In the genomic region with DNA sequence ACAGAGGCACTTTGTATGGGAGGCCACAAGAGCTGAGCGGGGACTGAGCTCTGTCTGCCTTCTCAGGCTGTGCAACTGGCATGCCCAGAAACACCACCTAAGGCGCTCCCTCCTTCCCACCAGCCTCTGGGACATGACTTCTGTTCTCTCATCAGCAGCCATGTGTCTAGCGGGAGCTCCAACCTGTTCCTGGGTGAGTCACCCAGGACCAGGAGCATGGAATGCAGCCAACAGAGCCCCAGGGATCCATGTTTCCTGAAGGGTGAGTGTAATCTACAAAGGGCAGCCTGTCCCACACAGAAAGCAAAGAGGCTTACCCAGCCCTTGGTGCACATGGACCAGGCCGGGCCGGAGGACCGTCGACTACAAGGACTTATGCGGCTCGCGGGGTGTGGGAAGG, we compare ENCODE assay signal across 25 mouse cellular contexts. TPM values are rescaled to one million over a fixed set of nuclear protein-coding genes. Genes with fewer than 3 reads are reported as not detected.
DNase-seq lines count a peak whose midpoint lies in the region; ATAC-seq lines count a peak whose summit lies in the region.
"Had no signal": no experiment of that assay in that cellular context is flagged by ENCODE, and none has a peak within 500 bp of the region (broad histone marks: within the 10 kb centered on the region; RNA-seq: fewer than 3 reads in every experiment).

No protein-coding gene starts in this region.

- H3K4me2 ChIP-seq in kidney, embryonic 15.5 days = no peak overlapping the region
- H3K4me2 ChIP-seq: embryonic facial prominence, embryonic 12.5 days; heart, embryonic 12.5 days; limb, embryonic 15.5 days; lung, embryonic 14.5 days; midbrain, embryonic 12.5 days; neural tube, embryonic 15.5 days had no signal

- H3K9ac ChIP-seq in kidney, embryonic 15.5 days = no peak overlapping the region
- H3K9ac ChIP-seq: embryonic facial prominence, embryonic 12.5 days; heart, embryonic 12.5 days; limb, embryonic 15.5 days; liver, embryonic 14.5 days; lung, embryonic 14.5 days; midbrain, embryonic 12.5 days; neural tube, embryonic 15.5 days had no signal

- peaks cover 11% of the 10 kb centered on the region for H3K4me1 ChIP-seq in kidney, embryonic 15.5 days

- no peaks in the 10 kb centered on the region for H3K9me3 ChIP-seq in kidney, embryonic 15.5 days (replicated peaks)
- H3K9me3 ChIP-seq: embryonic facial prominence, embryonic 12.5 days; heart, embryonic 12.5 days; hindbrain, embryonic 10.5 days; limb, embryonic 15.5 days; midbrain, embryonic 12.5 days; neural tube, embryonic 15.5 days had no signal

- ATAC-seq in kidney, embryonic 15.5 days (replicated peaks; ENCODE audit: low FRiP score) = no peak
- ATAC-seq: hindbrain, postnatal 0 days; intestine, embryonic 16.5 days had no signal

- H3K27ac ChIP-seq in kidney, embryonic 15.5 days = no peak overlapping the region
- H3K27ac ChIP-seq: embryonic facial prominence, embryonic 12.5 days; hindbrain, embryonic 10.5 days; hindbrain, postnatal 0 days; limb, embryonic 15.5 days; liver, embryonic 14.5 days; midbrain, embryonic 12.5 days; neural tube, embryonic 15.5 days had no signal

- H3K27me3 ChIP-seq in kidney, embryonic 15.5 days = no peaks in the 10 kb centered on the region
- H3K27me3 ChIP-seq: embryonic facial prominence, embryonic 12.5 days; limb, embryonic 15.5 days; midbrain, embryonic 12.5 days had no signal

- 85% methylated on average over 10 of the region's 10 CpGs for WGBS in kidney, embryonic 15.5 days

- H3K36me3 ChIP-seq in kidney, embryonic 15.5 days = peaks cover 43% of the 10 kb centered on the region

- DNase-seq in cerebellum, adult 18-20 months = peak; percentile 24 to 30
- no peak for DNase-seq in cerebellum, postnatal 4 days (ENCODE audit: low spot score in 2 of 2)
- DNase-seq in right cerebral cortex, postnatal 14 days = peak; percentile 29
- DNase-seq in right cerebral cortex, adult 18-20 months = no peak
- DNase-seq in Muller cell, postnatal 12 days (ENCODE audit: inconsistent ontology term) = peak; percentile 24
- DNase-seq in brain, adult 2 months (ENCODE audit: low read depth, low spot score) = peak; percentile 73
- no peak for DNase-seq in B cell, adult 2 months
- DNase-seq: gastrocnemius, postnatal 10 days; heart, postnatal 10 days; left cerebral cortex, postnatal 4 days; lung, embryonic 14.5 days; thymus, postnatal 14 days had no signal

- no peak overlapping the region for H3K4me3 ChIP-seq in kidney, embryonic 15.5 days (replicated peaks)
- H3K4me3 ChIP-seq: embryonic facial prominence, embryonic 12.5 days; heart, embryonic 12.5 days; hindbrain, embryonic 10.5 days; limb, embryonic 15.5 days; midbrain, embryonic 12.5 days; neural tube, embryonic 15.5 days had no signal

RNA-seq across cellular contexts. Expression of a gene that starts 5.1 kb away (rescaled TPM):
- 3.2 and 3.3 TPM in 2 replicates for polyA plus RNA-seq in kidney, embryonic 15.5 days (2015; fragmentation: Nextera tagmentation; extraction: Ambion mirVana)

RNA-seq across cellular contexts. Expression of a gene that starts 28.7 kb away (rescaled TPM):
- 0.08 TPM in 2 replicates for polyA plus RNA-seq in kidney, embryonic 15.5 days (2015; fragmentation: Nextera tagmentation; extraction: Ambion mirVana)
- polyA plus RNA-seq: forebrain, embryonic 11.5 days; heart, embryonic 12.5 days; hindbrain, embryonic 10.5 days; intestine, embryonic 16.5 days; lung, embryonic 14.5 days; midbrain, embryonic 12.5 days had no signal

RNA-seq across cellular contexts. Expression of a gene that starts 29.7 kb away (rescaled TPM):
- polyA plus RNA-seq in kidney, embryonic 15.5 days (2015; fragmentation: Nextera tagmentation; extraction: Ambion mirVana) = 15.6 and 17.0 TPM in 2 replicates

RNA-seq across cellular contexts. Expression of a gene that starts 38.0 kb away (rescaled TPM):
- polyA plus RNA-seq in kidney, embryonic 15.5 days (2015; fragmentation: Nextera tagmentation; extraction: Ambion mirVana) = not detected in 2 replicates
- polyA plus RNA-seq: embryonic facial prominence, embryonic 12.5 days; forebrain, embryonic 11.5 days; frontal cortex, adult 2 months; heart, embryonic 12.5 days; hindbrain, embryonic 10.5 days; hindbrain, postnatal 0 days; intestine, embryonic 16.5 days; kidney, embryonic 14.5 days; limb, embryonic 15.5 days; liver, embryonic 14.5 days; lung, embryonic 14.5 days; midbrain, embryonic 12.5 days; neural tube, embryonic 15.5 days had no signal

RNA-seq across cellular contexts. Expression of a gene that starts 50.5 kb away (rescaled TPM):
- polyA plus RNA-seq in kidney, embryonic 15.5 days (2015; fragmentation: Nextera tagmentation; extraction: Ambion mirVana) = 39.9 and 43.6 TPM in 2 replicates

Comparison
In these comparisons a context has a peak if more than half of its experiments do, and no peak if none do; other contexts are left out.
1. DNase-seq: peak in cerebellum, adult 18-20 months (2 of 2), right cerebral cortex, postnatal 14 days (single experiment), Muller cell, postnatal 12 days (single experiment) and brain, adult 2 months (single experiment); none in cerebellum, postnatal 4 days (0 of 2), right cerebral cortex, adult 18-20 months (single experiment) and B cell, adult 2 months (0 of 2).